Mouse (Mus musculus) heart, embryonic 15.5 days (tissue): Measurements from ENCODE around the gene Espn. TPM values are rescaled to one million over a fixed set of nuclear protein-coding genes. Genes with fewer than 3 reads are reported as not detected.

Source experiments
- ATAC-seq: fragments of 200-750 bp; cut with Nextera tagmentation; replicated peaks from 2 replicates; pipeline ENCODE4 v1.8.0; 2017; ENCODE audit warnings: low read depth, moderate TSS enrichment; ENCODE audit not compliant: insufficient number of reproducible peaks, insufficient read depth, low FRiP score
- H3K27ac ChIP-seq: fragments of 300-500 bp; sonication (generic); 2 replicates; pipeline ENCODE4 v1.5.1; 2015; ENCODE audit warnings: mild to moderate bottlenecking, inconsistent platforms
- H3K27me3 ChIP-seq: fragments of 300-500 bp; sonication (generic); 2 replicates; pipeline ENCODE4 v1.6.1; 2015; ENCODE audit warnings: inconsistent platforms
- H3K36me3 ChIP-seq: fragments of 300-500 bp; sonication (generic); 2 replicates; pipeline ENCODE4 v1.6.1; 2015; ENCODE audit warnings: mild to moderate bottlenecking, inconsistent platforms
- H3K4me1 ChIP-seq: fragments of 300-500 bp; sonication (generic); replicated peaks from 2 replicates; pipeline ENCODE4 v1.6.1; 2015; ENCODE audit warnings: inconsistent platforms
- H3K4me2 ChIP-seq: fragments of 300-500 bp; sonication (generic); 2 replicates; pipeline ENCODE4 v1.6.1; 2015; ENCODE audit warnings: inconsistent platforms, mild to moderate bottlenecking, moderate library complexity
- H3K4me3 ChIP-seq: fragments of 300-500 bp; sonication (generic); 2 replicates; pipeline ENCODE4 v1.5.1; 2015; ENCODE audit warnings: mild to moderate bottlenecking, inconsistent platforms
- H3K9ac ChIP-seq: fragments of 300-500 bp; sonication (generic); 2 replicates; pipeline ENCODE4 v1.6.1; 2015; ENCODE audit warnings: mild to moderate bottlenecking, inconsistent platforms
- H3K9me3 ChIP-seq: fragments of 300-500 bp; sonication (generic); replicated peaks from 2 replicates; pipeline ENCODE4 v1.6.1; 2016; ENCODE audit warnings: inconsistent platforms
- WGBS: fragments of 180-500 bp; shearing (Covaris S2); methylation state at CpG from one replicate; pipeline ENCODE4 v1.1.7; 2015; ENCODE audit warnings: mixed read lengths; 5-methylcytosine and 5-hydroxymethylcytosine counted together
- polyA plus RNA-seq: library from polyadenylated mRNA; unstranded; fragments of >200 nt; fragmentation: Nextera tagmentation; extraction: Ambion mirVana; gene quantifications from 2 replicates; pipeline ENCODE4 v1.2.1, GENCODE M21; 2015

The Espn gene
- polyA plus RNA-seq, 1 experiment from 2014 or later = 0.93 TPM

GRCm38 (mm10) chr4:152143632-152144031 is 8.5 kb downstream of the Espn start:
- no peak overlapping the region for H3K4me3 ChIP-seq
- ATAC-seq = no peak
- no peak overlapping the region for H3K9ac ChIP-seq
- peaks cover 33% of the 10 kb centered on the region for H3K27me3 ChIP-seq
- H3K36me3 ChIP-seq = no peaks in the 10 kb centered on the region
- H3K4me2 ChIP-seq = no peak overlapping the region
- no peak overlapping the region for H3K27ac ChIP-seq
- H3K9me3 ChIP-seq = no peaks in the 10 kb centered on the region
- 38% methylated on average over 1 of the region's 1 CpGs for WGBS
- H3K4me1 ChIP-seq = peaks cover 5% of the 10 kb centered on the region

- peaks cover 10% of the 10 kb centered on the region for H3K4me1 ChIP-seq
- no peak overlapping the region for H3K4me3 ChIP-seq
- peaks cover 35% of the 10 kb centered on the region for H3K27me3 ChIP-seq
- H3K9me3 ChIP-seq = no peaks in the 10 kb centered on the region
- 67% methylated on average over 8 of the region's 8 CpGs for WGBS
- ATAC-seq = no peak
- H3K9ac ChIP-seq = no peak overlapping the region
- no peak overlapping the region for H3K4me2 ChIP-seq
- no peaks in the 10 kb centered on the region for H3K36me3 ChIP-seq
- H3K27ac ChIP-seq = no peak overlapping the region
These were observed 10.5 kb downstream of the Espn start for GRCm38 (mm10) chr4:152141521-152142135.

GRCm38 (mm10) chr4:152140441-152140840 is 11.7 kb downstream of the Espn start:
- 30% methylated on average over 6 of the region's 6 CpGs for WGBS
- Histone ChIP-seq H3K9ac (no peak overlapping the region), H3K4me3 (no peak overlapping the region), H3K9me3 (no peaks in the 10 kb centered on the region), H3K4me2 (no peak overlapping the region), H3K27ac (no peak overlapping the region), H3K27me3 (peaks cover 40% of the 10 kb centered on the region), H3K36me3 (no peaks in the 10 kb centered on the region), H3K4me1 (peaks cover 10% of the 10 kb centered on the region)
- no peak for ATAC-seq

- Histone ChIP-seq H3K27me3 (peaks cover 49% of the 10 kb centered on the region), H3K36me3 (no peaks in the 10 kb centered on the region), H3K27ac (no peak overlapping the region), H3K4me2 (peak overlapping the region; percentile 84), H3K4me3 (peak overlapping the region; percentile 54), H3K9me3 (no peaks in the 10 kb centered on the region), H3K9ac (no peak overlapping the region), H3K4me1 (peaks cover 10% of the 10 kb centered on the region)
- peak; percentile 83 for ATAC-seq
- 3% methylated on average over 51 of the region's 51 CpGs for WGBS
These were observed 13.5 kb downstream of the Espn start for GRCm38 (mm10) chr4:152138497-152139260.

- Histone ChIP-seq H3K4me1 (peaks cover 17% of the 10 kb centered on the region), H3K9me3 (no peaks in the 10 kb centered on the region), H3K4me3 (no peak overlapping the region), H3K27ac (no peak overlapping the region), H3K9ac (no peak overlapping the region), H3K27me3 (peaks cover 66% of the 10 kb centered on the region), H3K4me2 (no peak overlapping the region), H3K36me3 (no peaks in the 10 kb centered on the region)
- ATAC-seq = no peak
- 92% methylated on average over 2 of the region's 2 CpGs for WGBS
These were observed 15.3 kb downstream of the Espn start for GRCm38 (mm10) chr4:152136876-152137250.

- Histone ChIP-seq H3K4me2 (no peak overlapping the region), H3K4me1 (peaks cover 22% of the 10 kb centered on the region), H3K4me3 (no peak overlapping the region), H3K9ac (no peak overlapping the region), H3K36me3 (no peaks in the 10 kb centered on the region), H3K9me3 (no peaks in the 10 kb centered on the region), H3K27me3 (peaks cover 67% of the 10 kb centered on the region), H3K27ac (no peak overlapping the region)
- WGBS = 38% methylated on average over 6 of the region's 6 CpGs
- ATAC-seq = no peak
These were observed 15.9 kb downstream of the Espn start for GRCm38 (mm10) chr4:152136112-152136875.

GRCm38 (mm10) chr4:152135363-152135762 is 16.8 kb downstream of the Espn start:
- peaks cover 68% of the 10 kb centered on the region for H3K27me3 ChIP-seq

GRCm38 (mm10) chr4:152134507-152134906 is 17.7 kb downstream of the Espn start:
- no peak for ATAC-seq
- H3K4me3 ChIP-seq = no peak overlapping the region
- H3K27me3 ChIP-seq = peaks cover 70% of the 10 kb centered on the region
- H3K4me1 ChIP-seq = peaks cover 37% of the 10 kb centered on the region
- no peak overlapping the region for H3K4me2 ChIP-seq
- H3K9me3 ChIP-seq = no peaks in the 10 kb centered on the region
- no peak overlapping the region for H3K9ac ChIP-seq
- no peaks in the 10 kb centered on the region for H3K36me3 ChIP-seq
- H3K27ac ChIP-seq = no peak overlapping the region

More at GRCm38 (mm10) chr4:152135363-152135762, 16.8 kb downstream of the Espn start:
- Histone ChIP-seq H3K4me3 (no peak overlapping the region), H3K27ac (no peak overlapping the region), H3K9me3 (no peaks in the 10 kb centered on the region), H3K36me3 (no peaks in the 10 kb centered on the region), H3K9ac (no peak overlapping the region), H3K4me1 (peaks cover 32% of the 10 kb centered on the region), H3K4me2 (no peak overlapping the region)
- WGBS = 78% methylated on average over 12 of the region's 12 CpGs
- ATAC-seq = no peak

GRCm38 (mm10) chr4:152133213-152133612 is 19.0 kb downstream of the Espn start:
- Histone ChIP-seq H3K4me3 (no peak overlapping the region), H3K9ac (no peak overlapping the region), H3K27ac (no peak overlapping the region), H3K4me1 (peaks cover 31% of the 10 kb centered on the region), H3K27me3 (peaks cover 76% of the 10 kb centered on the region), H3K9me3 (no peaks in the 10 kb centered on the region), H3K4me2 (no peak overlapping the region), H3K36me3 (no peaks in the 10 kb centered on the region)
- ATAC-seq = no peak
- WGBS = 61% methylated on average over 5 of the region's 5 CpGs

GRCm38 (mm10) chr4:152132772-152133169 is 19.4 kb downstream of the Espn start:
- Histone ChIP-seq H3K36me3 (no peaks in the 10 kb centered on the region), H3K4me1 (peaks cover 29% of the 10 kb centered on the region), H3K9ac (no peak overlapping the region), H3K27me3 (peaks cover 81% of the 10 kb centered on the region), H3K27ac (no peak overlapping the region), H3K4me2 (no peak overlapping the region), H3K9me3 (no peaks in the 10 kb centered on the region), H3K4me3 (no peak overlapping the region)
- WGBS = 27% methylated on average over 10 of the region's 10 CpGs
- no peak for ATAC-seq
